Mouse (Mus musculus) inflammation-experienced regulatory T-cells, adult 6 months (primary cell): ENCODE data around the gene Rps28. TPM values are rescaled to one million over a fixed set of nuclear protein-coding genes. Genes with fewer than 3 reads are reported as not detected.
"Not testable (repeated sequence)": the region's sequence is repeated elsewhere in the genome, so short reads cannot be mapped to it uniquely, and the experiment has no call there.

Experiments used
- ATAC-seq: one replicate; pipeline ENCODE4 v1.8.0; 2017
- polyA plus RNA-seq, 3 experiments: library from polyadenylated mRNA; unstranded; fragments of 100-300 nt; shearing (Covaris generic); gene quantifications; one replicate each; pipeline ENCODE4 v1.2.1; 2017

Gene Rps28
- polyA plus RNA-seq: 1,000 to 10,000 TPM; 1,118 to 2,316 (median 1,890) TPM

- ATAC-seq: peak; percentile 97
Measured at GRCm38 (mm10) chr17:33824084-33824996, at the start of gene Rps28, which contains the start of gene Ndufa7. Rps28 (minus strand) TSS chr17:33824562. Ndufa7 (plus strand) TSS chr17:33824572.

DNA sequence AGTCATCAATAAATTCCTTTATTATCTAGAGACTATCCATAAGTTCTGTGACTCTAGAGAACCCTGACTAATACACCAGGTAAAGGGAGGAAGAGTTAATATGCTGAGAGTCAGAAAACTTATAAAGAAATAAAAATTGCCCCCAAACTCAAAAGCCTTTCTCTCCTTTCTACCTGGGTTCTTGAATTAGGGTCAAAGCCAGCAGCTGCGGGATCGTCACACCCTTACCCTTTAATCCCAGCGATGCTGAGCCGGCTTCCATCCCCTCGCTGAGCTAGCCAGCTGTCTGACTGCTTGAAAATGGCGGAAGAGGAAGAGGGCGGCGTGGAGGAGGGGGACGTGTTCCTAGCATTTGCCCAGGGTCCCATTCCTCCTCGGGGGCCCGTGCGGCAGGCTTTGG lies 49.2 kb upstream of the Rps28 start, which contains the start of gene Gm7029:
TSS of gene Gm7029 (plus strand) at position 301 of the 400 bp plus-strand sequence.
- ATAC-seq: not testable (repeated sequence)

GRCm38 (mm10) chr17:33865330-33866030 lies 41.1 kb upstream of the Rps28 start:
- peak; percentile 85 for ATAC-seq

DNA sequence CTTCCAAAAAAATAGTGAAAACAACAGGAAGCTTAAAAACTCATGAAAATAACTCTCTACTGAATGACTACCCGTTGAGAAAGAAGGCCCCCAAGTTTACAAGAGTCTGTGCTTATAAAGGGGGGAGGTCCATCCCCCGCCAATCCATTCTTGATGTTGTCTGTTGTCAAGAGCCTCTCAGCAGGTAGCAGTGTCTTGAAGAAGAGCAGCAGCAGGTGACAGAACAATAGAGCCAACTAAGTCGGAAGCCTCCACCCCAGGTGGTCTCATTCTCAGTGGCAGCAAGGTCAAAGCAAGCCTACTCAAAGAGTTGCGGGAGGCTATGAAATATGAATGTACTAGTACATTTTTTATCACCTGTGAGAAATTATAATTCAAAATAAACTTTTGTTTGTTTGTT lies 33.5 kb upstream of the Rps28 start:
- ATAC-seq: no peak

DNA sequence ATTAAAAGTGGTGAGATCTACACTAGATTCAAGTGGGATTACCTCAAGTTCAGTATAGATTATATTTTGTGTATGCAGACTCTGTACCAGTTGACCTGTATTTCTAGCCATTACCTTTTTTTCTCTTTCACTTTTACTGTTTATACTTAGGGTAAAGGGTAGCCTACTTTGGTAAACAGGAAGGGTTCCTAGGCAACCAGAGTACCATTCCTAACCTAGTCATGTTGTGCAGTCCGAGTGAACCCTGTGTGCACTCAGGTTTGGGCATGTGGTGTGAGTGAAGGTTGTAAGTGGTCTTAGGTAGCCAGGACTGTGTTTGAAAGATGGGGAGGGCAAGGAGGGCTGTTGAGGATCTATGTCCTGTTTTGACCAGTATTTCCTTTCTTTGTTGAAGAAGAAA lies 27.0 kb upstream of the Rps28 start:
- ATAC-seq: peak; percentile 83

DNA sequence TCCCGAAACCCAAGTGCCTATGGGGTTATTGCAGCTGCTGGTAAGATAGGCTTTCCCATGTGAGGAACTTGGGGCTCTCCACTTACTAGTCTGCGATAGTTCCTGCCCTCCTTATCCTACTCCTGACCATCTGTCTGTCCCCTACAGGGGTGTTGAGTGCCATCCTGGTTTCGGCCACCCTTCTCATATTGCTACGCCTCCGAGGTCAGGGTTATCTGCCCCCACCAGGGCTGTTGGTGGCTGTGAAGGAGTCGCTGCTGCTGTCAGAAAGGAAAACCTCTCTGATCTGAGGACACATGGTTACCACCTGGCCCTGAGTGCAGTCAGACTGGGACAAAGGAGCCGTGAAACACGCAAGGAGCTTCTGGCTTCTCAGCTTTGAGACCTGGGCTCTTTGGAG lies 23.8 kb upstream of the Rps28 start:
- no peak for ATAC-seq

GRCm38 (mm10) chr17:33844196-33844595 lies 19.8 kb upstream of the Rps28 start:
- ATAC-seq: no peak

DNA sequence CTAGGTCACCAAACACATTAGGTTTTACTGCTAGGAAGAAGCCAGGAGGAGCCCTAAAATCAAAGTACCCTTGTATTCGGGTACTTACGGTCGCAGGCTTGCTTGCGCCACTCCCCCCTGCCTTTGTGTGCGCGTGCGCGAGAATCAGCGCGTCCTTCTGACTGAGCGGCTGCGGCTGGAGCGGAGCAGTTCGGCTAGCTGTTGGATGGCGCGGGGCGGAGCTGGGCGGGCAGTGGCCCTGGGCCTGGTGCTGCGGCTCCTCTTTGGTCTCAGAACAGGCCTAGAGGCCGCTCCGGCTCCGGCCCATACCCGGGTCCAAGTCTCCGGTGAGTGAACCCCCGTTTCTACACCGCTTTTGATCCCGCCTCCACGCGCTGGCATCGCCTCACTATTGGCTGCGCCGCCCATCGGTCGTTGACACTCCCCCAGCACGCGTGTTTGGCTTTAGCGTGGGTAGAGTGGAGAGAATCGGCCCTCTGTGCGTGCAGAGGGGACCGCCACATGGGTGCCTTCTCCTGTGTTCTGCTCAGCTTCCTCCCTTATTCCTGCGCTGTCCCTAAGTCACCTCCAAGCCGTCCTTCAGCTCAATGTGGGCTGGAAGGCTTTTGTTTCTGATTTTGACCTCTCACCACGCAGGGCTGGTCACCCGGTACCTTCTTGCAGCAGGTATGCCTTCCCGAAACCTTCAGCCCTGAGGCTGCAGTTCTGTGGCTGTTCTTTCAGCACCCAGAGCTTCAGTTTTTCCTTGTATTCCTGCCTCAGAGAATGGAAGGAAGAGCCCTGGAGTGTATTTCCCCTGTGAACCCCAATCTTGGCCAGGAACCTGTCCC lies 18.8 kb upstream of the Rps28 start, which contains the start of gene Cd320:
TSS of gene Cd320 (plus strand) at position 126 of the 830 bp plus-strand sequence.
- peak; percentile 94 for ATAC-seq

GRCm38 (mm10) chr17:33829561-33829960 lies 5.2 kb upstream of the Rps28 start:
- no peak for ATAC-seq

- ATAC-seq: no peak
Measured at GRCm38 (mm10) chr17:33828892-33829291, 4.5 kb upstream of the Rps28 start.

DNA sequence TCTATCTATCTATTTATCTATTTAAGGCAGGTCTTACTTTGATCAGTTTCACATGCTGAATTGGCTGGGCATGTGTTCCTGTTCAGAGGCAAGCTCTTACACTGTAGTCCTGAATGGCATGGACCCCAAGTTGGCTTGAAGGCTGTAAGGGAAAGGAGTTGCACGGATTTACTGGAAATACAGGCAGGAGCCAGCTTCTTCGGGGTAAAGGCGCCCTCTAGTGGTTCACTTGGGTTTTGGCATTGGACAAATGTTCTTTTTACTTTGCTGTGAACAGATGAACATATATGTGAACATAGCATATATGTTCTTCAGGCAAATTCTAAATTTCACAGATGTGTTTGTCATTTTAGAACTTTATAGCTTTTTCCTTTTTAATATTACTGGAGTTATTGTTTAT lies 2.5 kb upstream of the Rps28 start:
- no peak for ATAC-seq

GRCm38 (mm10) chr17:33825462-33825861 lies 1.1 kb upstream of the Rps28 start:
- ATAC-seq: no peak

GRCm38 (mm10) chr17:33824997-33825330 lies 602 bp upstream of the Rps28 start:
- not testable (repeated sequence) for ATAC-seq

DNA sequence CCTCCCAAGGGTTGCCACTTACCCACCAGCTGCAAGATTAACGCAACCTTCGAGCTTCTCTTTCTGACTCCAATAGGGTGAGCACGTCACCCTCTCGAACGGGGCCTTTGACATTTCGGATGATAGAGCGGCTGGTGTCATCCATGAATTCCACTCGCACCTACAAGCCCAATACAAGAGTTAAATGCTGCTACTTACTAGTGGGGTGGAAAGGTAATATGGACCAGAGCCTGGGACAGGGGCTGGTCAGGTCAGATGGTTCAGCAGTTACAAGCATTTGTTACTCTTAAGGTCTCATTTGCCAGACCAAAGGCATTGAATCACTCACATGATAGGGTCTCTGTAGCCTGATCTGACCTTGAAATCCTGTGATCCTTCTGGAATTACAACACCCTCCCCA lies 1.2 kb downstream of the Rps28 start:
- ATAC-seq: not testable (repeated sequence)

DNA sequence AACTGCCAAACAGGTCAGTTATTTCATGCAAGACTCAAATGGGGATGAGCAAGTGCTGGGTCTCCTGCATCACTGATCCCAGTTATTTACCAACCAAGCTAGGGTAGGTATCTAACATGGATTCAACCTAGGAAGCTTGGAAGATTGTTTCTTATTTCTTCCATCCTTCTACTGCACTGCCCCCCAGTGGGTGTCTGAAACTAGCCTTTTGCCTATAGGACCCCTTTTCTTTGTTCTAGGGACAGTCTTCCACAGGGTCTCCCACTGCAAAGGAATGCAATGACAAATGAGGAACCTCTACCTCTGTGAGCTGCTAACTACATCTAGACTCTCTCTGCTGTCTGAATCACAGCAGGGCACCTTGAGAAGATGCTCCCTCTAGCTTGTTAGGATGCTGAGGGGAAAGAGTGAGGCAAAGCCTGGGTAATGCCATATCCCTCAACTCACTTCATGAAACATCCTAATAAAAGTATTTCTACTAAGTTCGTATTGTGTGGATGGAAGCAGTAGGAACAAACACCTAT lies 1.9 kb downstream of the Rps28 start:
- ATAC-seq: no peak

DNA sequence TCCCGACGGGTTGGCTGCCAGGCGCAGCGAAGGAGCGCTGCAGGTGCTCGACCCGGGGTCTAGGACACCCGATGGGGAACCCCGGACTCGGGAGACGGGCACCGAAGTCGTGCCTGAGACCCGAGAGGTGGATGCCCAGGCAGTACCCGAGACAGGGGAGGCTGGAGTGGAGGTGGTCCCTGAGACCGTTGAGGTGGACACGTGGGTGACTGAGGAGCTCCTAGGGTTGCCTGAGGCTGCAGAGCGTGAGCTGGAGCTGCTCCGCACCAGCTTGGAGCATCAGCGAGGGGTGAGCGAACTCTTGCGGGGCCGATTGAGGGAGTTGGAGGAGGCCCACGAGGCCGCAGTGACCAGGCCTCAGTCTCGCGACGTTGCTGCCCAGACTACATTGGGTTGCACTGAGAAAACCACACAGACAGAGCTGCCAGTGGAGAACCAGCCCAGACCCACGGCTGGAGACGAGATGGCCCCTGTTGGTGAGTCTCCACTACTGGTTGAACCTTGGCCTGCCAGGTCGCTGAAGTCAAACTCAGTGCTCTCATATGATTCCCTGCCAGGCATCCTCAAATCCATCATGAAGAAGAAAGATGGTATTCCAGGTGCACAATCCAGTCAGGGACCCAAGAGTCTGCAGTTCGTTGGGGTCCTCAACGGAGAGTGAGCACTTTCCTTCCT lies 6.3 kb downstream of the Rps28 start:
- ATAC-seq: no peak

DNA sequence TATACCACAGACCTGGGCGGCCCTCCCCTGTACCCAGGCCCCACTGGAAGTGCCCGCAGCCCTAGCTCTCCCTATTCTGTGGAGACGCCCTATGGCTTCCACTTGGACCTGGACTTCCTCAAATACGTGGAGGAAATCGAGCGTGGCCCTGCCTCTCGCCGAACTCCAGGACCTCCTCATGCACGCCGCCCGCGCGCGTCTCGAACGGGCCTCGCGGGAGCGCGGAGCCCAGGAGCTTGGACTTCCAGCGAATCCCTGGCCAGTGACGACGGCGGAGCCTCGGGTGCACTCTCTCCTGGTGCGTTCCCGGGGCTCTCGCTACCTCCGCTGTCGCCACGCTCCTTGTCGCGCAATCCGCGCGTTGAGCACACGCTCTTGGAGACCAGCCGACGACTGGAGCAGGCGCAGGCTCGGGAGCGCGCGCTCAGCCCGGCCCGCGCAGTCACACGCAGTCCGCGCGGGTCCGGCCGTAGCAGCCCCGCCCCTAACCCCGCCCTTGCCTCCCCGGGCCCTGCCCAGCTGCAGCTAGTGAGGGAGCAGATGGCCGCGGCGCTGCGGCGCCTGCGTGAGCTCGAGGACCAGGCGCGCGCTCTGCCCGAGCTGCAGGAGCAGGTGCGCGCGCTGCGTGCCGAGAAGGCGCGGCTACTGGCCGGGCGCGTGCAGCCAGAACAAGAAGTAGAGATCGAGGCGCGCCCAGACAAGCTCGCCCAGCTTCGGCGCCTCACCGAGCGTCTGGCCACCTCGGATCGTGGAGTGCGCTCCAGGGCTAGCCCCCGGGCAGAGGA lies 7.0 kb downstream of the Rps28 start:
- ATAC-seq: peak; percentile 78

- no peak for ATAC-seq
Measured at GRCm38 (mm10) chr17:33816612-33817011, 7.8 kb downstream of the Rps28 start.

- ATAC-seq: no peak
Measured at GRCm38 (mm10) chr17:33815399-33815798, 9.0 kb downstream of the Rps28 start.

GRCm38 (mm10) chr17:33812990-33813389 lies 11.4 kb downstream of the Rps28 start:
- ATAC-seq: no peak

GRCm38 (mm10) chr17:33812475-33812874 lies 11.9 kb downstream of the Rps28 start:
- ATAC-seq: no peak
